Mouse (Mus musculus) E14TG2a.4 (cell line): ENCODE measurements around the gene Fam43a.

Experiments used
- CTCF ChIP-seq: conservative IDR thresholded peaks from 2 replicates; pipeline ENCODE4 v1.5.1; 2014; ENCODE audit warnings: low read length
- POU5F1 ChIP-seq: IDR thresholded peaks from 2 replicates; pipeline ENCODE4 v1.6.1; 2014; ENCODE audit warnings: low read length, borderline replicate concordance

DNA sequence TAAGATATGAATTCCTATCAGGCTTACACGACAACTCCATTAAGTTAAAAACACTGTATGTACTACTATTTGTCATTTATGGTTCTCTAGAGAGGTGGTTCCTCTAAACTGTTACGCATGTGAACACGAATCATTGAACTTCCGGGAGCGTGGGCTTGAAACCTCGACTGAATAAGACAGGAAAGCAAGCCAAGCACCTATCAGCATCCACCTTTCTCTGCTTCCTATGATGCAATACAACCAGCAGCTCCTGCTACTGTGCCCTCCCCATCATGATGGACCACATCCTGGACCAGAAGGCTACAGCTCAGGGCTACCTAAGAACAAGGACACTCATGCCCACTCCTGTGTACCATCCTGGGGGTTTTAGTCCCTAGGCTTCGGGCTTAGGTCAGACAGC, 24.1 kb downstream of the Fam43a start:
- TF ChIP-seq CTCF = no peak
- TF ChIP-seq POU5F1 = no peak
